Mouse (Mus musculus) brain, embryonic 14.5 days (tissue): ENCODE measurements around the gene Tmem190.

Experiments used
- CTCF ChIP-seq: fragments of 200-500 bp; IDR thresholded peaks from 2 replicates; pipeline ENCODE4 v1.5.1; 2012; ENCODE audit warnings: inconsistent platforms, mild to moderate bottlenecking, moderate library complexity, borderline replicate concordance; ENCODE audit not compliant: insufficient read depth, insufficient read length; ENCODE audit errors: extremely low read depth
- POLR2A ChIP-seq: fragments of 200-500 bp; IDR thresholded peaks from 2 replicates; pipeline ENCODE4 v1.6.1; 2012; ENCODE audit warnings: mild to moderate bottlenecking, inconsistent platforms, borderline replicate concordance; ENCODE audit not compliant: poor library complexity, insufficient read depth, insufficient read length, severe bottlenecking; ENCODE audit errors: extremely low read depth

DNA sequence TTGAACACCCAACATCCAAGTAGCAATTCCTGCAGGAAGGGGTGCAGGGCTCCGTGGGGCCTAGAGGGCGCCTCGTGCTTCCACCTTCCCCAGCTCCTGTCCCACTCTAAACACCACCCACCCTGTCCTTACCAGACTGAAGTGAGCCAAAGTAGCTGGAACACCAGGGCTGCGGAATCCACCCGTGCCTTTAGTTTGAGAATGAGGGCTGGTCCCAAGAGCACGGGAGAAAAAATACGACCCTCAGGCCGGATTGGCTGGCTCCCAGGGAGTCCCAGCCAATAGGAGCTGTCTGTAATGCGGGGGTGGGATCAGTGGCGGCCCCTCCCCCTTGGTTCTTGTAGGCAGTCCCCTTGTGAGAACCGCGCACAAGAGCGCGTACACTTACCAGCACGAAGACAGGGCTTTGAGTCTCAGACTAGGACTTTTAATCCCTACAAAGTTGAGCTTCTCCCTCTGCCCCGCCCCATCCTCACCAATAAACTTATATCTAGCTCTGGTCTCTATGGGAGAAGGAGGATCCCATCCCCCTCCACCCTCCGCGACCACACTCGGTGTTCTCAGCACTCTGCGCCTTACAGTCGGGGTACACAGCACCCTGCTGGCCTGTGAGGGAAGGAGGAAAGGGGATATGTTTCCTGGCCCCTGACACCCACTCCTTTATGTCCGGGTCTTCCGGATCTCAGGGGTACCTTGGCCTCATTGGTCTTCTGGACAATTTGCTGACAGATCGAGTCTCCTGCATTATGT lies 29.7 kb upstream of the Tmem190 start, which contains the start of gene Cox6b2:
- TF ChIP-seq POLR2A: no peak
- no peak for TF ChIP-seq CTCF
